Mouse (Mus musculus): Measurements from ENCODE around the gene Oser1. TPM values are rescaled to one million over a fixed set of nuclear protein-coding genes. Genes with fewer than 3 reads are reported as not detected.

Gene Oser1
- total RNA-seq, 2 experiments from 2014 or later = 17.1 to 17.2 TPM

DNA sequence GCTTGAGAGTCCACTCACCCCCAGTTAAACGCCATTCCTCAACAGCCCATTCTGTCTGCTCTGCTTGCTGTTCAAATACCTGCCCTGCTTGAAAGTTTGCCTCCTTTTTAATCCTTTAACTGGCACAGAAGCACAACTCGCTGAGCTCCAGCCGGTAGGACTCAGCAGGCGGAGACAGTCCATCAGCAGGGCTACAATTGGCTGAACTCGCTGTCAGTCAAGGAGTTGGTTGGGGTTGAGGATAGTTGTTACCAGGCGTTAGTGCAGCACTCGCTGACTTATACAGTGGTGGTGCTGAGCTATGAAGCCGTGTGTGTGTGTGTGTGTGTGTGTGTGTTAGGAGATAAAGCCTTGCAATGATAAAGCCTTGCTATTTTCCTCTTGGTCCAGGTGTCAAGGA, 36.1 kb upstream of the Oser1 start:
- Histone ChIP-seq H3K4me3 (no peak overlapping the region), H3K27ac (no peak overlapping the region)
- DNase-seq (ENCODE audit: low spot score in 2 of 2) = no peak
- no peak for TF ChIP-seq CTCF (conservative IDR thresholded peaks at IDR 0.05)

DNA sequence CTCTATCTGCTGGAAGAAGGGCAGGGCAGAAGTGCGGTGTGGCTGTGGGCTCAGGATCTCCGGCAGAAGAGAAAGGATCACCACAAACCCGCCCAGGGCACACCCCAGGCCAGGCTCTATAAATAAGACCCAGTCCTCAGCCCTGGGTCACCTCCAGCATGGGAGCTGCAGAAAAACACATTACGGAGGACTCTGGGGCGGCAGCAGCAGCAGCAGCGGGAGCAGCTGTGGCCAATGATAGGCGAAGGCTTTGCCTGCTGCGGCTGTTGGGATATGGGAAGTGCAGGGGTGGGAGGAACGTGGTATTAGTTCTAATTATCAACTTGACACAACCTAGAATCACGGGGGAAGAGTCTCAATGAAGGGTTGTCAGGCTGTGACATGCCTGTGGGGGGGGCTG, 34.9 kb upstream of the Oser1 start:
- TF ChIP-seq CTCF (conservative IDR thresholded peaks at IDR 0.05) = no peak
- no peak for DNase-seq (ENCODE audit: low spot score in 2 of 2)
- H3K27ac ChIP-seq = no peak overlapping the region; the same call in 1 of the 2 replicates
- H3K4me3 ChIP-seq = no peak overlapping the region; the same call in 1 of the 2 replicates

DNA sequence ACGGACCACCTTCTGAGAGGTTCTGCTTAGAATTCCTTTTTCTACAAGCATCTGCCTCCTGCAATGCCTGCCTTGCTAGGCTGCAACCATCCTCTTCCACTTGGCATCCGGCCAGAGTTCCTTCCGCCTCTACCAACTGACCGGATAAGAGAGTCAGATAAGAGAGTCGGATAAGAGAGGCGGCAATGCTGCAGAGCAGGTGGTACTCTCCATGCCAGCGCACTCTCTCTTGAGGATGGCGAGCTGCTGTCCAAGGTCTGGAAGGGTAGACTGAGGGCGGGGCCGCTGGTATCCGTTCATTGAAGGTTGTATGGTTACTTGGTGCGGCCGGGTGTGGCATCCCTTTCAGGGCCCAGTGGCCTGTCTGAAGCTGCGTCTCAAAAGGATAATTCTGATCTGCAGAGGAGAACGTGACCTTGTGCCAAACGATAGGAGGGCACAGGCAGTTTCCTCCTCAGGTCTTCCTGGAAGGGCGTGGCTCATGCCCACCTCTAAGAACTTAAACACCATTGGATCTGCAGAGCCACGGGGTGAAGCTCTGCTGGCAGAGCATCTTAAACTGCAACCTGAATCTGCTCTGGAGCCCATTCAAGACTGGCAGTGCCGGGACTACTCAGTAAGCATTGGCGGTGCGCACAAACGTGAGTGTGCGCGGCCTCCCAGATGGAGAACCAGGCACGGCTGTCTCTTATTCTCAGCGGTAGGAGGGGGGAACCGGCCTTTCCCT, 34.2 kb upstream of the Oser1 start:
- DNase-seq (ENCODE audit: low spot score in 2 of 2) = no peak
- H3K4me3 ChIP-seq = no peak overlapping the region
- TF ChIP-seq CTCF (conservative IDR thresholded peaks at IDR 0.05) = no peak
- no peak overlapping the region; the same call in 1 of the 2 replicates for H3K27ac ChIP-seq

DNA sequence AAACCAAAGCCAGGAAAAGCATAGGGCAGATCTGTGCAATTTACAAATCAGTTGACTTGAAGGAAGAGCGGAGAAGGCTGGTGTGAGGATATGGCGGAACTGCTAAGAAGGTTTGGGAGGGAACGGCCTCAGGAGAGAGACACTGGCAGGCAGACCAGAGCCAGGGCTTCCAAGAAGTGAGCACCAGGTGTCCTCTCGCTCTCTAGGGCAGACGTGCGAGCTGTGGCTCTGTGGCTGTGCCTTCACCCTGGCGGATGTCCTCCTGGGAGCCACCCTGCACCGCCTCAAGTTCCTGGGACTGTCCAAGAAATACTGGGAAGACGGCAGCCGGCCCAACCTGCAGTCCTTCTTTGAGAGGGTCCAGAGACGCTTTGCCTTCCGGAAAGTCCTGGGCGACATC, 28.9 kb upstream of the Oser1 start:
- DNase-seq (ENCODE audit: low spot score in 2 of 2) = no peak
- no peak for TF ChIP-seq CTCF (conservative IDR thresholded peaks at IDR 0.05)
- Histone ChIP-seq H3K27ac (no peak overlapping the region), H3K4me3 (no peak overlapping the region)

DNA sequence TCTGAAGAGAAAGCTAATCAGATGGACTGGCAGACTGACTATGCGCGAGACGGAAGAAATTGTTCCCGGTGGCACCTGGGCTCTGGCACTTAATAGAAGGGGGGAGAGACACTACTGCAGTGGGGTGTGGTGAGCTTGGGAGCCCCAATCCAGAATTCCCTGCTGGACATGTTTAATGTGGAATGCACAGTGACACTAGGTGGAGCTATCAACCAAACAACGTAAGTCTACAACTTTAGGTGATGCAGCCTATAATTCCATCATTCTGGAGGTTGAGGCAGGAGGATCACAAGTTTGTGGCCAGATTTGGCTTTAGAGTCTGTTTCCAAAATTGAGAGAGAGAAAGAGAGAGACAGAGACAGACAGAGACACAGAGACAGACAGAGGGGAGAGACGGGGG, 28.2 kb upstream of the Oser1 start:
- TF ChIP-seq CTCF (conservative IDR thresholded peaks at IDR 0.05) = peak; percentile 67
- Histone ChIP-seq H3K27ac (no peak overlapping the region), H3K4me3 (no peak overlapping the region)
- no peak for DNase-seq (ENCODE audit: low spot score in 2 of 2)

DNA sequence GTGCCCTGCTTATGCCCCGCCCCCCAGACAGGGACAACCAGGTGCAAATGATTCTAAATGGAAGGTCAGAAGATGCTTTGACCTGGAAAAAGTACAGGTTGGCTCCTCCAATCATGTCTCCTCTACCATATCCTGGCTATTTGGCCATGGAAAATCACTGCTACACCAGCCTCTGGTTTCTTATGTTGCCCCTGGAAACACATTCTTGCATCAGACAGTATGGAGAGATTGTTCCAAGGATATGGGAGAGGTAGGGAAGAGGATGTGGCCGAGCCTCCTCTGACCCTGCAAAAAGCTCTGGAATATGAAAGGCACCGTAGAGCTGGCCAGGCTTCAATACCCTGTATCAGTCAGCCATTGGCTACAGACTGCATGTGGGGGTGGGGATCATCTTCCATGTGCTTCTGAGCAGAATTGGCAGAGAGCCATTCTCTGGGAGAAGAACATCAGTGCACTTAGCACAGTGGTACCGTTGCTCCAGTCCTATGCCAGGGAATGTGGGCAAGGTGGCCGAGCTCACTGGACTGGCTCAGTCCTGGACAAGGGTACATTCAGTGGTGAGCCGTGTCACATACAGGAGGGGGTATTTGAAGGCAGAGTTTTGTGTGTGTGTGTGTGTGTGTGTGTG, 26.3 kb upstream of the Oser1 start:
- no peak for TF ChIP-seq CTCF (conservative IDR thresholded peaks at IDR 0.05)
- H3K4me3 ChIP-seq = no peak overlapping the region
- peak overlapping the region; percentile 59; the same call in 1 of the 2 replicates for H3K27ac ChIP-seq
- peak; percentile 58 to 77 for DNase-seq (ENCODE audit: low spot score in 2 of 2)

DNA sequence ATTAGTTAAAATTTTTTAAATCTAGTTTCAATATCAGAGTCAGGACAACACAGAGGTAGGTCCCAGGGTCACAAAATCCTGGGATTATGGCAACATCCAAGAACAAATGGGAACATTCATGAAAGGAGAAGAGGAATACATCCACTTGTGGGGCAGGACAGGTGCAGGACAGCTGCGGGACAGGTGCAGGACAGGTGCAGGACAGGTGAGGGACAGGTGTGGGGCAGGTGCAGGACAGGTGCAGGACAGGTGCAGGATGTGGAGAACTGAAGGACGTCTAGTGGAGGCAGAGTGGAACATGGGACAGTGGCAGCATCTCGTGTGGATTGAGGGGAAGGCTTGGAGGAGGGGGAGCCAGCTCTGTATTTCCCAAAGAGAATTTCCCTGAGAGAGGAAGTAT, 24.8 kb upstream of the Oser1 start:
- no peak for TF ChIP-seq CTCF (conservative IDR thresholded peaks at IDR 0.05)
- H3K27ac ChIP-seq = no peak overlapping the region
- no peak overlapping the region for H3K4me3 ChIP-seq
- DNase-seq (ENCODE audit: low spot score in 2 of 2) = no peak

DNA sequence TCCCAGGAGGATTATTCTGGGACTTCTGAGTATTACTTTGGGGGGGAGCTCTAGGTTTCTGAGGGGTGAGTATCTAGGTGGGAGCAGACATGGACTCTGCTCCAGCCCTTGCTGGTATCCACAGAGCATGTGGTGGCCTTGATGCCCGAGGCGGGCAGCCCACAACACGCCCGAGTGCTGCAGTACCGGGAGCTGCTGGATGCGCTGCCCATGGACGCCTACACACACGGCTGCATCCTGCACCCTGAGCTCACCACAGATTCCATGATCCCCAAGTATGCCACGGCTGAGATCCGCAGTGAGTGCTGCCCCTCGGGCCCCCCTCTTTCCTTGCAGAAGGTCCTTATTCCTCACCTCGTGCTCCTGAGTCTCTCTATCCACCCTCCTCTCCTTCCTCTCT, 22.9 kb upstream of the Oser1 start:
- Histone ChIP-seq H3K27ac (no peak overlapping the region), H3K4me3 (no peak overlapping the region)
- no peak for DNase-seq (ENCODE audit: low spot score in 2 of 2)
- no peak for TF ChIP-seq CTCF (conservative IDR thresholded peaks at IDR 0.05)

DNA sequence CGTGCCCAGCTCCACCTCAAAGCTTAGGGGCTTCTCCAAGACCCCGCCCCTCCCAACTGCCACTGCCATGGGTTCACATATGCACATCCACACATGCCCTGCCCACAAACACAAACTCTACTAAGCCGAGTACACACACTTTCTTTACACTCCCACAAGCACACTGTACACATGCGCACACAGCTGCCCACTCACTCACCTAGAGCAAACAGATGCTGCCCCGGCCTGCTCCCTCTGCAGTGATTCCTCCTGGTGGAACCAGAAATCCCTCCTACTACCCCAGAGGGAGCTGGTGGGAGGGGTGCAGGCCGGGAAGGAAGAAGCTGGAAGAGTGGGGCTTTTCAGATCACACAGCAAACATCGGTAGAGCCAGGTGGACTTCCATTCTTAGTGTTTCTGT, 19.5 kb upstream of the Oser1 start:
- DNase-seq (ENCODE audit: low spot score in 2 of 2) = no peak
- Histone ChIP-seq H3K4me3 (no peak overlapping the region), H3K27ac (no peak overlapping the region)
- no peak for TF ChIP-seq CTCF (conservative IDR thresholded peaks at IDR 0.05)

DNA sequence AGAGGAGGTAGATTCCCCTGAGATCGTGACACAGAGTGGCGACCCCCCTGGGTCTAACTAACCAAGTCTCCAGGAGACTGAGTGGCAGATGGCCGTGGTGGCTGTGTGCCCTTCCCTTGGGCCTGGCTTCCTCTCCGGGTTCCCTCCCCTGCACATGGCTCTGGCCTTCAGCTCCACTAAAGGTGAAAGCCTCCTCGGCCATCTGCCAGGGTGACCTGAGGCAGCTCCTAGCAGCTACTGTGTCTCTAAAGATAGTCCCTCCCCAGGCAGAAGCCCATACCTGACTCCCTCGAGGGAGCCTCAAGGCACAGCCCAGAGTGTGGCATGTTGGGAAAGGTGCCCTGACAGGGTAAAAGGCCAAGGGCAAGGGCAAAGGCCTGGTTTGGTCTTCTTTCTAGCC, 19.0 kb upstream of the Oser1 start:
- DNase-seq (ENCODE audit: low spot score in 2 of 2) = no peak
- H3K4me3 ChIP-seq = no peak overlapping the region
- no peak for TF ChIP-seq CTCF (conservative IDR thresholded peaks at IDR 0.05)
- 0 out of 2 replicates have a peak overlapping the region, but pooled peaks have one; percentile 10 for H3K27ac ChIP-seq

DNA sequence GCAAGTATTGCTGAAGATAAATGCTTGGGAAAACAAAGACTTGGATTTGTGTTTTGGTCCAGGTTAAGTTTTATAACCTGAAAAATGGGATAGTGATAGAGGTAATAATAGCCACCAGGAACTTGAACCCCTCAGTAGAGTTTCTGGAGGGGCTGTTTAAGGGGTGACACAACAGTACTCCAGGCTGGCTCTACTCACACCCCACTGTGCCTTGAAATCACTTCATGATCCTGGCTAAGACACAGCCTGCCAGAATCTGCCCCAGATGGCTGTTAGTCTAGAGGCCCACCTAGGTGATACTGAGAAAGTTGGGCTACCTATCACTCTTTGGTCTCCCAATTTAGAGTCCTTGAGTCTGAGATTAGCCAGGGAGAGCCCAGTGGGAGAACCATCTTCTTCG, 15.0 kb upstream of the Oser1 start:
- 0 out of 2 replicates have a peak overlapping the region, but pooled peaks have one; percentile 93 for H3K27ac ChIP-seq
- DNase-seq (ENCODE audit: low spot score in 2 of 2) = no peak
- peak overlapping the region; percentile 85 for H3K4me3 ChIP-seq
- no peak for TF ChIP-seq CTCF (conservative IDR thresholded peaks at IDR 0.05)

DNA sequence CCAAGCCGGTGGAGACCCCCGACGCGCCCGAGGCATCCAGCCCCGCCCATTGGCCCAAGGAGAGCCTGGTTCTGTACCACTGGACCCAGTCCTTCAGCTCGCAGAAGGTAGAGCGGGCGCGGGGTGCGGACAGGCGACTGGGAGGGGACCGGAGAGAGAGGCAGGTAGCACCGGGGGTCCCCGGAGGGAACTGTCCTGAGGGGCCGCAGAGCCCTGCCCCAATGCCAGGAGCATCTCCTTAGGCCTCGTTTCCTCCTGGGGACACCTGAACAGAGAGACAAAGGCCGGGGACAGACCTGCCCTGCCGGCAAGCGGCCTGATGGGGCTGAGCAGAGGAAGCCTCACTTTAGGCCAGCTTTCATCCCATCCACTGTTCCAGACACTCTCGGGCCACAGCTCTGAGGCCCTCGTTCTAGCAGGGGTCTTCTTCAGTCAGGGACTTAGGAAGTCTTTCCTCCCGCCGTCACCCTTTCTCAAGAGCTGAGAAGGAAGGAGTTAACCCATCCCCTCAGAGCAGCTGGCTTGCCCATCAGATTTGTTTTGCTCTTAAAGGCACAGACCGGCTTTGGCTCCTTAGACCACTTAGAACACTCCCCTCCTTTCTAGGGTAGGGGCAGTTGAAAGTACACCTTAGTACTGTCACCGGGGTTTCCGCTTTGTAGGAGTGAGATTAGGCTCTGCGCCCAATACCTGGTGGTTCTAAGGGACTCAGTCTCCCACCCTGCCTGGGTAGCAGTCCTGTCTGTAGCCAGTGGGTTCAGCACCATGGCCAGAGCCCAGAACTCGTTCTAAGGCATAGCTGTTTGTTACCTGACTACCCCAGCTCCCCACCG, 14.3 kb upstream of the Oser1 start:
- TF ChIP-seq CTCF (conservative IDR thresholded peaks at IDR 0.05) = no peak
- Histone ChIP-seq H3K4me3 (peak overlapping the region; percentile 85), H3K27ac (peak overlapping the region; percentile 93)
- DNase-seq (ENCODE audit: low spot score in 2 of 2) = no peak

DNA sequence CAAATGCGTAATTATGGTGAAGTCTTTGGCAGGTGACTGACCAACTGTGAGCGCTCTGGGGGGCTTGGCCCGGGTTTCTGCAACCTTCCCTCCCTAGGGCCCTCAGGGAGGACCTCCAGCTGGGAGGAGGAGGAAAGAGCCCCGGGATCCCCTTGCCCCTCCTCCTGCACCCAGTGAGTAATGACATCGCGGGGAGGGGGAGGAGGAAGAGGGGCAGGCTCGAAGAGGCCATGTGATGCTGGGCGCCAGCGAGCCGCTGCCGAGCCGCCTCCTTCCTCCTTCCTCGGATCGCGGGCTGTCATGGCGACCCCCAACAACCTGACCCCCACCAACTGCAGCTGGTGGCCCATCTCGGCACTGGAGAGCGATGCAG, 13.7 kb upstream of the Oser1 start, which contains the start of gene Gdap1l1:
Gene Gdap1l1 (plus strand): TSS at position 231 of the 373 bp plus-strand sequence.
- TF ChIP-seq CTCF (conservative IDR thresholded peaks at IDR 0.05) = no peak
- peak within 1 kb of the TSS; percentile 93 for H3K27ac ChIP-seq
- peak within 1 kb of the TSS; percentile 85 for H3K4me3 ChIP-seq
- DNase-seq (ENCODE audit: low spot score in 2 of 2) = peak; percentile 77 to 89
